Mouse (Mus musculus): ENCODE results near the gene Zfp706. TPM values are rescaled to one million over a fixed set of nuclear protein-coding genes. Genes with fewer than 3 reads are reported as not detected.

Zfp706 gene
- 33.0 and 41.8 TPM in 2 replicates for polyA plus RNA-seq (2012; rRNA removed; ENCODE audit: low replicate concordance)

GRCm38 (mm10) chr15:37007233-37007958, at the start of gene Zfp706:
Gene Zfp706, minus strand, starts transcription at chr15:37007773.

Measured in subcutaneous adipose tissue, adult 2 months (tissue).